ENCODE assay signal across 8 mouse cellular contexts in genomic region chr7:92874761-92875408, GRCm38 (mm10). TPM values are rescaled to one million over a fixed set of nuclear protein-coding genes. Genes with fewer than 3 reads are reported as not detected.
DNase-seq lines count a peak whose midpoint lies in the region; ATAC-seq lines count a peak whose summit lies in the region.

No protein-coding gene starts in this region.

- peak overlapping the region; percentile 58 for H3K4me3 ChIP-seq in hindbrain, embryonic 16.5 days (ENCODE audit: low read length)
- H3K4me3 ChIP-seq in macrophage (ENCODE audit: inconsistent target) = peak overlapping the region; percentile 76

- 0% methylated on average over 27 of the region's 29 CpGs for WGBS in hindbrain, embryonic 16.5 days
- WGBS in macrophage (ENCODE audit: missing documents) = under 1% methylated on average over 29 of the region's 29 CpGs

- no peaks in the 10 kb centered on the region for H3K27me3 ChIP-seq in hindbrain, embryonic 16.5 days (replicated peaks; ENCODE audit: control insufficient read depth, insufficient read depth, low read length)

- peak; percentile 90 for ATAC-seq in hindbrain, embryonic 16.5 days

- H3K4me1 ChIP-seq in hindbrain, embryonic 16.5 days (ENCODE audit: control insufficient read depth, insufficient read depth, low read depth, low read length) = peaks cover 11% of the 10 kb centered on the region

- H3K9ac ChIP-seq in hindbrain, embryonic 16.5 days (ENCODE audit: low read depth, low read length) = peak overlapping the region; percentile 78

- H3K4me2 ChIP-seq in hindbrain, embryonic 16.5 days (ENCODE audit: low read length) = peak overlapping the region; percentile 58

- H3K79me2 ChIP-seq in macrophage (ENCODE audit: inconsistent target) = peaks cover 45% of the 10 kb centered on the region; the same call in 1 of the 2 replicates

- no peaks in the 10 kb centered on the region for H3K9me3 ChIP-seq in hindbrain, embryonic 16.5 days (ENCODE audit: control insufficient read depth, low read length)

- DNase-seq in T-cell, adult 2 months (ENCODE audit: low spot score) = peak; percentile 97
- DNase-seq in cerebellum, postnatal 36 days = peak; percentile 87 to 88
- DNase-seq in frontal cortex, postnatal 36 days (ENCODE audit: low spot score in 2 of 2) = peak; percentile 89 to 90
- peak; percentile 78 to 87 for DNase-seq in left cerebral cortex, adult 18-20 months (ENCODE audit: low spot score in 2 of 2)
- DNase-seq in right cerebral cortex, adult 18-20 months = peak; percentile 92
- peak; percentile 38 for DNase-seq in urinary bladder, postnatal 10 days (ENCODE audit: low spot score)

- H3K36me3 ChIP-seq in hindbrain, embryonic 16.5 days (ENCODE audit: control insufficient read depth, insufficient read depth, low read length) = no peaks in the 10 kb centered on the region
- H3K36me3 ChIP-seq in macrophage (ENCODE audit: inconsistent target) = no peaks in the 10 kb centered on the region

- peak overlapping the region; percentile 91 for H3K27ac ChIP-seq in hindbrain, embryonic 16.5 days (ENCODE audit: low read depth, low read length)
- peak overlapping the region; percentile 95 for H3K27ac ChIP-seq in macrophage

RNA-seq across cellular contexts. Expression of gene Prcp, which starts 0.6 kb away (rescaled TPM):
- 18.9 and 20.9 TPM in 2 replicates for polyA plus RNA-seq in hindbrain, embryonic 16.5 days (2015; fragmentation: Nextera tagmentation; extraction: Ambion mirVana)
- total RNA-seq in left cerebral cortex, adult 18-20 months (2021) = 10 to 100 TPM in 1 of 2 experiments, 1 to 10 TPM in 1; 9.8 to 11.1 TPM
- 10 to 100 TPM; 13.1 to 93.7 (median 67.0) TPM for total RNA-seq in macrophage (2018; cell fraction: chromatin; rRNA removed)
- total RNA-seq in macrophage (2018; cell fraction: cytosol; rRNA removed) = 100 to 1,000 TPM in 11 of 26 experiments, 10 to 100 TPM in 15; 59.1 to 138 (median 90.6) TPM
- 100 to 1,000 TPM in 6 of 26 experiments, 10 to 100 TPM in 20; 28.4 to 147 (median 90.0) TPM for total RNA-seq in macrophage (2018; cell fraction: nucleus; rRNA removed)
- 48.9 to 131 TPM (median 120 TPM) in 3 replicates for polyA plus RNA-seq in macrophage (2018)

RNA-seq across cellular contexts. Expression of gene Ddias, which starts 0.8 kb away (rescaled TPM):
- 4.5 and 5.3 TPM in 2 replicates for polyA plus RNA-seq in hindbrain, embryonic 16.5 days (2015; fragmentation: Nextera tagmentation; extraction: Ambion mirVana)
- total RNA-seq in left cerebral cortex, adult 18-20 months (2021) = under 1 TPM; 0.35 to 0.45 TPM
- 1 to 10 TPM in 24 of 26 experiments, under 1 TPM in 2; 0.42 to 5.3 (median 2.6) TPM for total RNA-seq in macrophage (2018; cell fraction: chromatin; rRNA removed)
- total RNA-seq in macrophage (2018; cell fraction: cytosol; rRNA removed) = 1 to 10 TPM; 1.3 to 3.3 (median 2.3) TPM
- 1 to 10 TPM; 1.0 to 6.3 (median 2.3) TPM for total RNA-seq in macrophage (2018; cell fraction: nucleus; rRNA removed)
- polyA plus RNA-seq in macrophage (2018) = 0.74 to 3.9 TPM (median 2.4 TPM) in 3 replicates

Comparison
In these comparisons a context has a peak if more than half of its experiments do, and no peak if none do; other contexts are left out.
1. Peak in every context shown above with its lines: DNase-seq, ATAC-seq, H3K4me3 ChIP-seq and H3K27ac ChIP-seq.
2. DNase-seq: peak in every context shown above with its lines; median percentile 97 in T-cell, adult 2 months; 92 in right cerebral cortex, adult 18-20 months; 90 in frontal cortex, postnatal 36 days; 88 in cerebellum, postnatal 36 days; 82 in left cerebral cortex, adult 18-20 months; 38 in urinary bladder, postnatal 10 days.